Mouse (Mus musculus) ovary, postnatal 36 days (tissue): ENCODE data around the gene Dnaja3.

Source experiments
- DNase-seq: peaks from one replicate; pipeline ENCODE4 v3.0.0; 2022; ENCODE audit warnings: low spot score, mixed read lengths

The Dnaja3 gene

GRCm38 (mm10) chr16:4643670-4644419, 4.1 kb downstream of the Dnaja3 start:
- DNase-seq = peak; percentile 88

- DNase-seq = no peak
These were observed 6.1 kb downstream of the Dnaja3 start for GRCm38 (mm10) chr16:4645867-4646266.

- no peak for DNase-seq
These were observed 7.0 kb downstream of the Dnaja3 start for GRCm38 (mm10) chr16:4646831-4647230.

- no peak for DNase-seq
These were observed 7.9 kb downstream of the Dnaja3 start for GRCm38 (mm10) chr16:4647651-4648141.

GRCm38 (mm10) chr16:4648416-4649023, 8.7 kb downstream of the Dnaja3 start:
- DNase-seq = no peak

- DNase-seq = no peak
These were observed 9.4 kb downstream of the Dnaja3 start for GRCm38 (mm10) chr16:4649211-4649610.

GRCm38 (mm10) chr16:4649692-4650091, 9.9 kb downstream of the Dnaja3 start:
- no peak for DNase-seq

GRCm38 (mm10) chr16:4650161-4650560, 10.4 kb downstream of the Dnaja3 start:
- no peak for DNase-seq

- DNase-seq = no peak
These were observed 11.3 kb downstream of the Dnaja3 start for GRCm38 (mm10) chr16:4651081-4651480.

GRCm38 (mm10) chr16:4651624-4652023, 11.8 kb downstream of the Dnaja3 start:
- DNase-seq = no peak

GRCm38 (mm10) chr16:4652707-4653416, 13.1 kb downstream of the Dnaja3 start:
- no peak for DNase-seq

GRCm38 (mm10) chr16:4654706-4655105, 14.9 kb downstream of the Dnaja3 start:
- DNase-seq = no peak

- no peak for DNase-seq
These were observed 15.5 kb downstream of the Dnaja3 start for GRCm38 (mm10) chr16:4655251-4655734.

- no peak for DNase-seq
These were observed 16.2 kb downstream of the Dnaja3 start for GRCm38 (mm10) chr16:4655764-4656570.

GRCm38 (mm10) chr16:4656571-4657081, 16.8 kb downstream of the Dnaja3 start:
- no peak for DNase-seq

GRCm38 (mm10) chr16:4658781-4659245, 19.0 kb downstream of the Dnaja3 start:
- peak; percentile 65 for DNase-seq

GRCm38 (mm10) chr16:4659326-4659725, 19.5 kb downstream of the Dnaja3 start:
- no peak for DNase-seq

GRCm38 (mm10) chr16:4661605-4662004, 21.8 kb downstream of the Dnaja3 start:
- DNase-seq = no peak

GRCm38 (mm10) chr16:4663806-4664205, 24.0 kb downstream of the Dnaja3 start:
- no peak for DNase-seq

- DNase-seq = no peak
These were observed 25.9 kb downstream of the Dnaja3 start for GRCm38 (mm10) chr16:4665726-4666125.

- peak; percentile 72 for DNase-seq
These were observed 27.5 kb downstream of the Dnaja3 start for GRCm38 (mm10) chr16:4667190-4667808.
